Mouse (Mus musculus): ENCODE data around the gene Slc36a3. TPM values are rescaled to one million over a fixed set of nuclear protein-coding genes. Genes with fewer than 3 reads are reported as not detected.

Gene Slc36a3
- polyA plus RNA-seq, 1 experiment from 2014 or later: not detected

- Histone ChIP-seq H3K9ac (replicated peaks; ENCODE audit: low read length) (no peak overlapping the region), H3K36me3 (ENCODE audit: control insufficient read depth, insufficient read depth, low read length) (no peaks in the 10 kb centered on the region), H3K27me3 (ENCODE audit: control insufficient read depth, insufficient read depth, low read length) (no peaks in the 10 kb centered on the region), H3K4me1 (ENCODE audit: control insufficient read depth, insufficient read depth, low read length) (no peaks in the 10 kb centered on the region), H3K27ac (replicated peaks; ENCODE audit: low read depth, low read length) (no peak overlapping the region), H3K4me2 (ENCODE audit: low read length) (no peak overlapping the region), H3K9me3 (ENCODE audit: control insufficient read depth, low read length) (no peaks in the 10 kb centered on the region), H3K4me3 (replicated peaks; ENCODE audit: low read depth, low read length) (no peak overlapping the region)
- ATAC-seq (ENCODE audit: low FRiP score, low TSS enrichment) (no peak), DNase-seq (no peak)
- WGBS: 92% methylated on average over 9 of the region's 9 CpGs
Measured at GRCm38 (mm10) chr11:55081206-55081605, 70.3 kb downstream of the Slc36a3 start.

GRCm38 (mm10) chr11:55079180-55079579 lies 72.3 kb downstream of the Slc36a3 start:
- H3K27ac ChIP-seq (replicated peaks; ENCODE audit: low read depth, low read length): no peak overlapping the region
- no peak overlapping the region for H3K9ac ChIP-seq (replicated peaks; ENCODE audit: low read length)
- H3K27me3 ChIP-seq (ENCODE audit: control insufficient read depth, insufficient read depth, low read length): no peaks in the 10 kb centered on the region
- H3K4me2 ChIP-seq (ENCODE audit: low read length): no peak overlapping the region
- no peak for DNase-seq
- WGBS: 73% methylated on average over 4 of the region's 4 CpGs
- no peaks in the 10 kb centered on the region for H3K4me1 ChIP-seq (ENCODE audit: control insufficient read depth, insufficient read depth, low read length)
- no peaks in the 10 kb centered on the region for H3K9me3 ChIP-seq (ENCODE audit: control insufficient read depth, low read length)
- no peak overlapping the region for H3K4me3 ChIP-seq (replicated peaks; ENCODE audit: low read depth, low read length)
- no peak for ATAC-seq (ENCODE audit: low FRiP score, low TSS enrichment)
- H3K36me3 ChIP-seq (ENCODE audit: control insufficient read depth, insufficient read depth, low read length): no peaks in the 10 kb centered on the region

GRCm38 (mm10) chr11:55078502-55078901 lies 73.0 kb downstream of the Slc36a3 start:
- Histone ChIP-seq H3K4me3 (replicated peaks; ENCODE audit: low read depth, low read length) (no peak overlapping the region), H3K27ac (replicated peaks; ENCODE audit: low read depth, low read length) (no peak overlapping the region), H3K36me3 (ENCODE audit: control insufficient read depth, insufficient read depth, low read length) (no peaks in the 10 kb centered on the region), H3K9me3 (ENCODE audit: control insufficient read depth, low read length) (no peaks in the 10 kb centered on the region), H3K27me3 (ENCODE audit: control insufficient read depth, insufficient read depth, low read length) (no peaks in the 10 kb centered on the region), H3K4me1 (ENCODE audit: control insufficient read depth, insufficient read depth, low read length) (no peaks in the 10 kb centered on the region), H3K4me2 (ENCODE audit: low read length) (peak overlapping the region; percentile 86; the same call in 1 of the 2 replicates), H3K9ac (replicated peaks; ENCODE audit: low read length) (no peak overlapping the region)
- 58% methylated on average over 3 of the region's 3 CpGs for WGBS
- ATAC-seq (ENCODE audit: low FRiP score, low TSS enrichment) (no peak), DNase-seq (no peak)

GRCm38 (mm10) chr11:55077331-55078231 lies 73.9 kb downstream of the Slc36a3 start, which contains the start of gene Ccdc69:
Gene Ccdc69, minus strand, starts transcription at chr11:55078131.
- WGBS: 1% methylated on average over 50 of the region's 50 CpGs
- Histone ChIP-seq H3K4me1 (ENCODE audit: control insufficient read depth, insufficient read depth, low read length) (no peaks in the 10 kb centered on the region), H3K9me3 (ENCODE audit: control insufficient read depth, low read length) (no peaks in the 10 kb centered on the region), H3K9ac (replicated peaks; ENCODE audit: low read length) (peak within 1 kb of the TSS; percentile 49), H3K27ac (replicated peaks; ENCODE audit: low read depth, low read length) (no peak within 1 kb of the TSS), H3K4me3 (replicated peaks; ENCODE audit: low read depth, low read length) (peak within 1 kb of the TSS; percentile 41), H3K36me3 (ENCODE audit: control insufficient read depth, insufficient read depth, low read length) (no peaks in the 10 kb centered on the region), H3K4me2 (ENCODE audit: low read length) (peak within 1 kb of the TSS; percentile 86), H3K27me3 (ENCODE audit: control insufficient read depth, insufficient read depth, low read length) (no peaks in the 10 kb centered on the region)
- DNase-seq: peak; percentile 79
- peak; percentile 60; the same call in 1 of the 2 replicates for ATAC-seq (ENCODE audit: low FRiP score, low TSS enrichment)

GRCm38 (mm10) chr11:55076234-55076633 lies 75.3 kb downstream of the Slc36a3 start:
- no peaks in the 10 kb centered on the region for H3K27me3 ChIP-seq (ENCODE audit: control insufficient read depth, insufficient read depth, low read length)
- no peaks in the 10 kb centered on the region for H3K4me1 ChIP-seq (ENCODE audit: control insufficient read depth, insufficient read depth, low read length)

GRCm38 (mm10) chr11:55075602-55076001 lies 75.9 kb downstream of the Slc36a3 start:
- DNase-seq (no peak), ATAC-seq (ENCODE audit: low FRiP score, low TSS enrichment) (no peak)
- WGBS: 74% methylated on average over 2 of the region's 2 CpGs
- Histone ChIP-seq H3K27me3 (ENCODE audit: control insufficient read depth, insufficient read depth, low read length) (no peaks in the 10 kb centered on the region), H3K4me3 (replicated peaks; ENCODE audit: low read depth, low read length) (no peak overlapping the region), H3K4me1 (ENCODE audit: control insufficient read depth, insufficient read depth, low read length) (no peaks in the 10 kb centered on the region), H3K36me3 (ENCODE audit: control insufficient read depth, insufficient read depth, low read length) (no peaks in the 10 kb centered on the region), H3K4me2 (ENCODE audit: low read length) (no peak overlapping the region), H3K27ac (replicated peaks; ENCODE audit: low read depth, low read length) (no peak overlapping the region), H3K9me3 (ENCODE audit: control insufficient read depth, low read length) (no peaks in the 10 kb centered on the region), H3K9ac (replicated peaks; ENCODE audit: low read length) (no peak overlapping the region)

More at GRCm38 (mm10) chr11:55076234-55076633, 75.3 kb downstream of the Slc36a3 start:
- no peak overlapping the region for H3K9ac ChIP-seq (replicated peaks; ENCODE audit: low read length)
- H3K9me3 ChIP-seq (ENCODE audit: control insufficient read depth, low read length): no peaks in the 10 kb centered on the region
- ATAC-seq (ENCODE audit: low FRiP score, low TSS enrichment) (no peak), DNase-seq (no peak)
- H3K4me2 ChIP-seq (ENCODE audit: low read length): no peak overlapping the region
- H3K4me3 ChIP-seq (replicated peaks; ENCODE audit: low read depth, low read length): no peak overlapping the region
- WGBS: 94% methylated on average over 5 of the region's 5 CpGs
- H3K36me3 ChIP-seq (ENCODE audit: control insufficient read depth, insufficient read depth, low read length): no peaks in the 10 kb centered on the region
- H3K27ac ChIP-seq (replicated peaks; ENCODE audit: low read depth, low read length): no peak overlapping the region

Other genes with a start within 250 kb of the Slc36a3 start
- 22.2 and 22.6 TPM in 2 replicates for gene Gpx3, start 249.3 kb downstream of the Slc36a3 start, polyA plus RNA-seq (2014; fragmentation: Nextera tagmentation; extraction: Ambion mirVana)
- 15.1 and 15.5 TPM in 2 replicates for gene Tnip1, start 188.8 kb downstream of the Slc36a3 start, polyA plus RNA-seq (2014; fragmentation: Nextera tagmentation; extraction: Ambion mirVana)
- 14.3 and 38.3 TPM in 2 replicates for gene Anxa6, start 118.3 kb downstream of the Slc36a3 start, polyA plus RNA-seq (2014; fragmentation: Nextera tagmentation; extraction: Ambion mirVana)
- 0.14 and 0.26 TPM in 2 replicates for gene Ccdc69, start 73.6 kb downstream of the Slc36a3 start, polyA plus RNA-seq (2014; fragmentation: Nextera tagmentation; extraction: Ambion mirVana)
- gene Gm2a, start 53.6 kb downstream of the Slc36a3 start, polyA plus RNA-seq (2014; fragmentation: Nextera tagmentation; extraction: Ambion mirVana): 23.4 and 23.6 TPM in 2 replicates
- 0.12 TPM in 1 of 2 replicates, not detected in the other for gene Slc36a2, start 33.4 kb upstream of the Slc36a3 start, polyA plus RNA-seq (2014; fragmentation: Nextera tagmentation; extraction: Ambion mirVana)
- gene Slc36a1, start 52.6 kb upstream of the Slc36a3 start, polyA plus RNA-seq (2014; fragmentation: Nextera tagmentation; extraction: Ambion mirVana): 3.1 and 3.6 TPM in 2 replicates
- gene Fat2, start 184.9 kb upstream of the Slc36a3 start, polyA plus RNA-seq (2014; fragmentation: Nextera tagmentation; extraction: Ambion mirVana): 0.24 and 0.27 TPM in 2 replicates

Measured in midbrain, embryonic 14.5 days (tissue).